Mouse (Mus musculus) lung, postnatal 10 days (tissue): ENCODE data around the gene Nudt17.
"Not testable (repeated sequence)": the region's sequence is repeated elsewhere in the genome, so short reads cannot be mapped to it uniquely, and the experiment has no call there.

Experiments
- DNase-seq: peaks from one replicate; pipeline ENCODE4 v3.0.0; 2021

Nudt17 gene

DNA sequence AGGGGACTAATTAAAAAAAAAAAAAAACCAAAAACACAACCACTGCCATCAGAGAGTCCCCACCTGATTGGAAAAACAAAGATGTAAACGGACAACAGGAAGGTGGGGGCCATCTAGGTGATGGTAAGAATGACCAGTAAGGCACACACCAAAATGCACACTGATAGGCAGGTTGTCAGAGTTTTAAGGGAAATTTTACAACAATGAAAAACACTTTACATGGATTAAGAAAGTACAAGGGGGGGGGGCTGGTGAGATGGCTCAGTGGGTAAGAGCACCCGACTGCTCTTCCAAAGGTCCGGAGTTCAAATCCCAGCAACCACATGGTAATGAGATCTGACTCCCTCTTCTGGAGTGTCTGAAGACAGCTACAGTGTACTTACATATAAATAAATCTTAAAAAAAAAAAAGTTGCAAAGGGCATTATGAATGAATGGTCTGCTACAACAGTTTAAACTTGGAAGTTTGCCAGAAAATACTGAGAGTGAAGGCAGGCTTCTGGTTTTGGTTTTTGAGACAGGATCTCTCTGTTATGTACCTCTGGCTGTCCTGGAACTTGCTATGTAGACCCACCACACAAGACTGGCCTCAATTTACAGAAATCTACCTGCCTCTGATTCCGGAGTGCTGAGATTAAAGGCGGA, 39.8 kb downstream of the Nudt17 start:
- DNase-seq: no peak

- peak; percentile 33 for DNase-seq
Observed at GRCm38 (mm10) chr3:96667316-96667715, 41.0 kb downstream of the Nudt17 start.

GRCm38 (mm10) chr3:96666916-96667315, 41.4 kb downstream of the Nudt17 start:
- no peak for DNase-seq

- not testable (repeated sequence) for DNase-seq
Observed at GRCm38 (mm10) chr3:96665732-96666363, 42.5 kb downstream of the Nudt17 start.

DNA sequence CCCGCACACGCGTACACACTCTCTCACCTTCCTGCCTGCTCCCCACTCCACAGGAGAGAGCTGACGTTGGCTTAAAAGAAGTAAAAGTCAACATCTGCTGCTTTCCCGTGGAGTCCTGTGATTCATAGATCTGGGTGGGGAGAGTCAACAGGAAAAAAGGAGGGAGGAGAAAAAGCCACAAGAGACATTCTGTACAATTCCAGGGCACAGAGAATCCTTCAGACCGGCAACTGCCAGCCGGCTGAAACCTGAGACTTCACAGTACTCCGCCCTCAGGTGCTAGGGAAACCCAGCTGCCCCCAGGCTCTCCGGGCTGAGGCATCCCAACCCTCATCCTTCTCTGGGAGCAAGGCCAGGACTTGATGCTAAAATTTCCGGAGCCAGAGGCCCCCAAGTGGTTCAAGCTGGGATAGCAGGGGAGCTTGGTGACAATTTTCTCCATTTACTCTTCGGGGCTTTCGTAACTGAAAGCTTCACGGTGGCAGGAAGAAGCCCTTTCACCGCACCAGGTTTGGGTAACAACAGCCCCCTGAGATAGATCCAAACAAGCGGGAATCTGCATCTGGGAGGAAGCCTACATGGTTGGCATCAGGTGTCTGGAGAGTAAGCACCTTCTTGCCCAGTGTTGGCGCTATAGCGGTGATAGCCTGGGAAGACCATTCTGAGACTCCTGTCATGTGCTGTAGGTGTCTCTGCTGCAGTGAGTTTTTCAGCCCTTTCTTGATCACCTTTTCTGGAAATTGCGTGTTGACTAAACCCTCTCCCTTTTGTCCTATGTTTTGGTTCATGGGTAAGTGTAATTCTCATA, 44.7 kb downstream of the Nudt17 start:
- DNase-seq: peak; percentile 91

GRCm38 (mm10) chr3:96662731-96663316, 45.5 kb downstream of the Nudt17 start:
- DNase-seq: no peak

- DNase-seq: no peak
Observed at GRCm38 (mm10) chr3:96660901-96661300, 47.5 kb downstream of the Nudt17 start.
